Comparison of ENCODE assay signal across 8 mouse cellular contexts in genomic region chr19:15649368-15649767, GRCm38 (mm10).
DNase-seq lines count a peak whose midpoint lies in the region; ATAC-seq lines count a peak whose summit lies in the region.

No protein-coding gene starts in this region.

- WGBS in midbrain, embryonic 14.5 days: 14% methylated on average over 4 of the region's 4 CpGs
- WGBS in hindbrain, embryonic 14.5 days: 22% methylated on average over 4 of the region's 4 CpGs

- H3K4me1 ChIP-seq in midbrain, embryonic 14.5 days (ENCODE audit: control insufficient read depth, insufficient read depth, low read length): peaks cover 10% of the 10 kb centered on the region; the same call in 1 of the 2 replicates
- H3K4me1 ChIP-seq in hindbrain, embryonic 14.5 days (replicated peaks; ENCODE audit: control insufficient read depth, insufficient read depth, low read length): peaks cover 11% of the 10 kb centered on the region

- H3K36me3 ChIP-seq in midbrain, embryonic 14.5 days (ENCODE audit: control insufficient read depth, insufficient read depth, low read length): no peaks in the 10 kb centered on the region
- H3K36me3 ChIP-seq in hindbrain, embryonic 14.5 days (replicated peaks; ENCODE audit: control insufficient read depth, insufficient read depth): no peaks in the 10 kb centered on the region

- H3K4me2 ChIP-seq in midbrain, embryonic 14.5 days (ENCODE audit: low read length): no peak overlapping the region
- no peak overlapping the region for H3K4me2 ChIP-seq in hindbrain, embryonic 14.5 days (replicated peaks)

- intact Hi-C loops in left cerebral cortex, postnatal 25 days (cut with DNase I): loop anchor here (5.0 kb wide), 1 partner anchor 153 kb away; no protein-coding TSS in a partner anchor

- H3K27ac ChIP-seq in midbrain, embryonic 14.5 days (replicated peaks; ENCODE audit: low read depth, low read length): no peak overlapping the region
- H3K27ac ChIP-seq in hindbrain, embryonic 14.5 days: no peak overlapping the region

- no peaks in the 10 kb centered on the region for H3K9me3 ChIP-seq in midbrain, embryonic 14.5 days (ENCODE audit: control insufficient read depth, low read length)
- no peaks in the 10 kb centered on the region for H3K9me3 ChIP-seq in hindbrain, embryonic 14.5 days (ENCODE audit: control insufficient read depth, low read length)

- peak; percentile 49 to 63 for DNase-seq in cerebellum, postnatal 14 days
- DNase-seq in cerebellum, adult 11-12 months: no peak
- DNase-seq in left cerebral cortex, postnatal 25 days (ENCODE audit: low spot score in 2 of 2): peak; percentile 16 to 41
- no peak for DNase-seq in left cerebral cortex, adult 8-10 months (ENCODE audit: low spot score in 2 of 2)
- peak; percentile 49 for DNase-seq in adrenal gland, postnatal 10 days
- peak; percentile 64 for DNase-seq in forelimb bud, embryonic 11.5 days (ENCODE audit: low read depth, low spot score)
- DNase-seq in midbrain, embryonic 14.5 days: peak; percentile 52
- DNase-seq in hindbrain, embryonic 14.5 days (ENCODE audit: low spot score): no peak

- H3K9ac ChIP-seq in midbrain, embryonic 14.5 days (replicated peaks; ENCODE audit: low read length): no peak overlapping the region
- H3K9ac ChIP-seq in hindbrain, embryonic 14.5 days: no peak overlapping the region

- H3K27me3 ChIP-seq in midbrain, embryonic 14.5 days (ENCODE audit: control insufficient read depth, insufficient read depth, low read length): no peaks in the 10 kb centered on the region
- H3K27me3 ChIP-seq in hindbrain, embryonic 14.5 days (ENCODE audit: control insufficient read depth, insufficient read depth, low read length): peaks cover 5% of the 10 kb centered on the region; the same call in 1 of the 2 replicates

- H3K4me3 ChIP-seq in midbrain, embryonic 14.5 days (replicated peaks; ENCODE audit: low read depth, low read length): no peak overlapping the region
- no peak overlapping the region for H3K4me3 ChIP-seq in hindbrain, embryonic 14.5 days (replicated peaks; ENCODE audit: low read length)

- no peak for ATAC-seq in midbrain, embryonic 14.5 days (ENCODE audit: low FRiP score, low TSS enrichment)
- no peak for ATAC-seq in hindbrain, embryonic 14.5 days (ENCODE audit: low FRiP score)

Comparison
In these comparisons a context has a peak if more than half of its experiments do, and no peak if none do; other contexts are left out.
1. DNase-seq: peak in cerebellum, postnatal 14 days (2 of 2), left cerebral cortex, postnatal 25 days (2 of 2), adrenal gland, postnatal 10 days (single experiment), forelimb bud, embryonic 11.5 days (single experiment) and midbrain, embryonic 14.5 days (single experiment); none in cerebellum, adult 11-12 months (single experiment), left cerebral cortex, adult 8-10 months (0 of 2) and hindbrain, embryonic 14.5 days (single experiment).